Mouse (Mus musculus): ENCODE measurements around the gene Wnt7b. TPM values are rescaled to one million over a fixed set of nuclear protein-coding genes. Genes with fewer than 3 reads are reported as not detected.

Gene Wnt7b
- polyA plus RNA-seq, 1 experiment from 2014 or later, result 62.1 TPM

DNA sequence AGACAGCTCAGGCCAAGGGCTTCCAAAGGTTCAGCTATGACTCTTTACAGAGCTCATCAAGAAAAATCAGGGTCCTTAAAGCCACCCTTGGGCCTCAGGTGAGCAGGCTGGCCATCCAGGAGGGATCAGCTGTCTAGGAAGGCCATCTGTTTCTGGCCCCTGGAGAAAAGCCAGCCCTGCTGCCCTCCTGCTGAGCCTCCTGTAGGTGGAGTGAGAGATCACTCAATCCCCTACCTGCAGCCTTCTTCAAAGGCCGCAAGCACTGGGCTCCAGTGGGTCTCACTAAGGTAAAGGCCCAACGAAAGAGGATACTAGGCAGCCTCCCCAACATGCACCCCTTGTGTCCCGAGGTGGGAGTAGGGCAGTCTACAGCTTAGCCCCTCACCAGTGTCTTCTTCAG is 50.2 kb downstream of the Wnt7b start:
- WGBS, result 65% methylated on average over 3 of the region's 3 CpGs
- Histone ChIP-seq H3K4me1 (peaks cover 14% of the 10 kb centered on the region), H3K4me3 (no peak overlapping the region), H3K27ac (no peak overlapping the region), H3K27me3 (no peaks in the 10 kb centered on the region), H3K36me3 (no peaks in the 10 kb centered on the region), H3K9me3 (no peaks in the 10 kb centered on the region), H3K4me2 (no peak overlapping the region), H3K9ac (no peak overlapping the region)
- no peak for ATAC-seq (ENCODE audit: insufficient number of reproducible peaks, low FRiP score, low TSS enrichment, low read depth)

DNA sequence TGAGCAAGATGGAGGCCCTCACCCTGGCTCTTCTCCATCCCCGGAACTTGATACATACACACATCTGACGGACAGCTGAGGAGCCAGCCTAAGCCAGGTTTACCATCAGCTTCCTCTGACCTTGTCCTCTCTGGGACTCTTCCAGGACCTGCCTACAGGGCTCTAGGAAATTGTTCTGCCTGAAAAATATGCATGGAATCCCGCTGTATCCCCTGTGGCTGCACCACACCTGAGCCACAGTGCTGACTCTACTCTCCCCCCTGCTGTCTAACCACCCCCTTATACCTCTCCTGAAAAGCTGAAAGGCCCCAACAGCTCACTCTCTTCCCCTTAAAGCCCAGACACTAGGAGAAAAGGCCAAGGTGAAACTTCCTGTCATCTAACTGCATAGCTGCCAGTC is 52.4 kb downstream of the Wnt7b start:
- ATAC-seq (ENCODE audit: insufficient number of reproducible peaks, low FRiP score, low TSS enrichment, low read depth), result no peak

DNA sequence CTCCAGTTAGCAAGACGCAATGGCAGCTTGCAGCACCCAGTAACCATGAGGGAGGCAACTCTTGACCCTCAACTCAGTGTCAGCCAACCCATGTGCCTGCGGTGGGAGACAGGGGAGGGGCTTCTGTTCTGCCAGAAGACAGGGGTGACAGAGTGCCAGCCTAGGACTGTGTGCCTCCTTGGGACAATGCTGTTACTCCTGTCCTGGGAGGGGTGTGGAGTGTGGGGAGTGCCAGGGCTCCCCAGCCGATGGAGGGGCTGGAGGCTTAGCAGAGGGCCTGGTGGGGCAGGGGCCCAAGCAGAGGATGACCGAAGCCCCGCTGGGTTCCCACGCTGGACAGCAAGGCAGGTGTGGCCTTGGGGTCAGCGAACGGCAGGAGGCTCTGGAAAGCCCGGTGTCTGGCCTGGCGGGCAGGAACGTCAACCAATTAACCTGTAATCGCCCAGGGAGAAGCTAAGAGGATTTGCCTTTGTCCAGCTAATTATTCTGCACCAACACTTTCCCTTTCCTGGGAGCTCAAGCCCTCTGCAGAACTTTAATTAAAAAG is 57.8 kb downstream of the Wnt7b start:
- 34% methylated on average over 12 of the region's 12 CpGs for whole genome bisulfite sequencing

More for the DNA sequence above, 52.4 kb downstream of the Wnt7b start:
- H3K4me1 ChIP-seq, result peaks cover 11% of the 10 kb centered on the region
- no peak overlapping the region for H3K4me2 ChIP-seq
- H3K4me3 ChIP-seq, result no peak overlapping the region
- H3K27ac ChIP-seq, result no peak overlapping the region
- peaks cover 3% of the 10 kb centered on the region; the same call in 1 of the 2 replicates for H3K27me3 ChIP-seq
- 46% methylated on average over 3 of the region's 3 CpGs for WGBS
- no peak overlapping the region for H3K9ac ChIP-seq
- H3K36me3 ChIP-seq, result no peaks in the 10 kb centered on the region
- no peaks in the 10 kb centered on the region for H3K9me3 ChIP-seq

DNA sequence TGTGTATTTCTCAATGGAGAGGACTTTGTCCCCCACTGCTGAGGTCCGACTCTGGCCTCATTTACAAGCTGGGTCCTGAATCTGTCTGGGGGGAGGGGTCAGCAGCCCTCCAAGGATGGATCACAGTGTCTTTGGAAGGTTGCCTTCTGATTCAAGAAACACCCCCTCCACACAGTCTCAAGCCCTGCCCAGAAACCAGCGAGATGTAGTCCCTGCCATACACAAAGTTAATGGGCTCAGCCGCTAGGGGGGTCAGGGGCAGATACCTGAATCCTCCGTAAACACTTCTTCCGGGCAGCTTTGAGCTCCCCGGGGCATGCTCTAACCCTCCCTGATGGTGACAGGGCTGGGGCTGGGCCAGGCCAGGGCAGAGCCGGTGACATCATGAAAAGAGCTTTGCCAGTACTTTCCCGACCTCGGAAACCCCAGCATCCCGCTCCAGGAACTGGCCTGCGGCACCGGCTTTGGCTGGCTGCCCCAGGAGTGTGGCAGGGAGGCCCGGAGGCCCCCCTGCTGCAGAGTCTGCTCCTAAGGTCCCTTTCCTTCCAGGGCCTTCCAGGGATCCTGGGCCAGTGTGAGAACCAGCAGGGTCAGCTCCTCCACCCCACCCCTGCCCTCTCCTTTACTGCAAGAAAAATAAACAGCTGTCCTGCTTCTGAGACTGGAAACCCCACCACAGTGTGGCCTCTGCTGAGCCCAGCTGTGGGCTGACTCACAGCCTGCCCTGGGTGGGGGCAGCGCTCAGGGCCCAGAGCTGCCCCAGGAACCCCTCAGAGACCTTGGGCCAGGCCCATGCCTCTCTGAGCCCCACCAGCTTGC is 58.9 kb downstream of the Wnt7b start:
- Histone ChIP-seq H3K27ac (peak overlapping the region; percentile 60), H3K4me3 (peak overlapping the region; percentile 11; the same call in 1 of the 2 replicates), H3K27me3 (peaks cover 8% of the 10 kb centered on the region; the same call in 1 of the 2 replicates), H3K9ac (no peak overlapping the region), H3K4me2 (peak overlapping the region; percentile 37), H3K4me1 (peaks cover 27% of the 10 kb centered on the region), H3K9me3 (no peaks in the 10 kb centered on the region), H3K36me3 (no peaks in the 10 kb centered on the region)
- WGBS, result 6% methylated on average over 14 of the region's 14 CpGs
- peak; percentile 66 for ATAC-seq (ENCODE audit: insufficient number of reproducible peaks, low FRiP score, low TSS enrichment, low read depth)

More for the DNA sequence above, 57.8 kb downstream of the Wnt7b start:
- Histone ChIP-seq H3K4me2 (no peak overlapping the region), H3K4me1 (peaks cover 19% of the 10 kb centered on the region), H3K36me3 (no peaks in the 10 kb centered on the region), H3K9ac (no peak overlapping the region), H3K27me3 (peaks cover 8% of the 10 kb centered on the region; the same call in 1 of the 2 replicates), H3K4me3 (no peak overlapping the region), H3K27ac (no peak overlapping the region), H3K9me3 (no peaks in the 10 kb centered on the region)
- ATAC-seq (ENCODE audit: insufficient number of reproducible peaks, low FRiP score, low TSS enrichment, low read depth), result no peak

DNA sequence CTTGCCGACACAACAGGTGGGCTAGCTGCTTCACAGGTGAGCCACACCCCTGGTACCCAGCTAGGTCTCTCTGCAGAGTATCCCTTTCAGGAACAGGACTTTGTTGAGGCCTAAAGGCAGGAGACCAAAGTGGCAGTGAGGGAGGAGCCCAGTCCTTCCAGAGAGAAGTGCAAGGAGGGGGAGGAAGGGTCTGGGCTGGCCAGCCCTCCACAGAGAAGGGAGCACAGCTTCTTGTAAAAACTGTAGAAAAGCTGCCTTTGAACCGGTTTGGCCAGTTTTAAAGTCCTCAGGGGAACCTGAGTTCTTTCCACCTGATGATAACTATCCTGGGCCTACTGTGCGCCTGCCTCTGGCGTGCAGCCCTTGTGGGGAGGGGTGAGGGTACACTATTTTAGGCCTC is 62.8 kb downstream of the Wnt7b start:
- no peak for ATAC-seq (ENCODE audit: insufficient number of reproducible peaks, low FRiP score, low TSS enrichment, low read depth)
- H3K9ac ChIP-seq, result no peak overlapping the region
- no peaks in the 10 kb centered on the region for H3K9me3 ChIP-seq
- H3K4me3 ChIP-seq, result no peak overlapping the region
- H3K27me3 ChIP-seq, result 0 out of 2 replicates have a peak, but pooled peaks cover 4% of the 10 kb centered on the region
- no peak overlapping the region for H3K4me2 ChIP-seq
- WGBS, result 48% methylated on average over 4 of the region's 4 CpGs
- peaks cover 27% of the 10 kb centered on the region for H3K4me1 ChIP-seq
- H3K36me3 ChIP-seq, result no peaks in the 10 kb centered on the region
- H3K27ac ChIP-seq, result no peak overlapping the region

DNA sequence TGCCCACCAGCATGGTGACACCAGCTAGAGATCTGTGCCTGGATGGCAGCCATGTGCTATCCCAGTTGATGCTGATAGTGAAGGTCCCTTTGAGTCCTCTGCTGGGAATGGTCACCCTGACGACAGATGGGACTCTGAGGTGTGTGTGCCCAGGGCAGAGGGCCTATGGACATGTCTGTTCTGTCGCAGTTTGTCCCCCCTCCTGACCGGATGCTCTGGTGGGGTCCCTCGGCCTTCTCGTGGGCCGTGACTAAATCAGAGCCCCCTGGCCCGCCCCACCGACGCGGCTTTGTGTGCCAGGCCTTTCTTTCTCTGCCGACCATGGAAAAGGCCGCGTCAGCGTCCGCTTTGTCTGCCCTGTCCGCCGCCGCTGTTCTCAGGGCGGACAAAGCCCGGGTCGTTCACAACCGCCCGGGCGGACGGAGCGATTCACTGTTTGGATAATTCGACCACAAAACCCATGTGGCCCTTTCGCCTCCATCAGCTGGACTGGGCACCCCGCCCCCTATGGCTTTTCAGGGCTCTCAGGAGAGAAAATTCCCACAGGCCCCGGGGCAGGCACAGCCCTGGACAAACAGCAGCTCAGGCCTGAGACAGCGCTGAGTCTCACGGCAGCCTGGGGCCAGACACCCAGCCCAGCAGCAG is 74.8 kb downstream of the Wnt7b start:
- peaks cover 17% of the 10 kb centered on the region for H3K4me1 ChIP-seq
- WGBS, result 85% methylated on average over 32 of the region's 32 CpGs
- no peaks in the 10 kb centered on the region for H3K36me3 ChIP-seq
- H3K4me2 ChIP-seq, result no peak overlapping the region
- no peak overlapping the region for H3K4me3 ChIP-seq
- no peak for ATAC-seq (ENCODE audit: insufficient number of reproducible peaks, low FRiP score, low TSS enrichment, low read depth)
- H3K27ac ChIP-seq, result no peak overlapping the region
- no peak overlapping the region for H3K9ac ChIP-seq
- H3K27me3 ChIP-seq, result no peaks in the 10 kb centered on the region
- no peaks in the 10 kb centered on the region for H3K9me3 ChIP-seq

DNA sequence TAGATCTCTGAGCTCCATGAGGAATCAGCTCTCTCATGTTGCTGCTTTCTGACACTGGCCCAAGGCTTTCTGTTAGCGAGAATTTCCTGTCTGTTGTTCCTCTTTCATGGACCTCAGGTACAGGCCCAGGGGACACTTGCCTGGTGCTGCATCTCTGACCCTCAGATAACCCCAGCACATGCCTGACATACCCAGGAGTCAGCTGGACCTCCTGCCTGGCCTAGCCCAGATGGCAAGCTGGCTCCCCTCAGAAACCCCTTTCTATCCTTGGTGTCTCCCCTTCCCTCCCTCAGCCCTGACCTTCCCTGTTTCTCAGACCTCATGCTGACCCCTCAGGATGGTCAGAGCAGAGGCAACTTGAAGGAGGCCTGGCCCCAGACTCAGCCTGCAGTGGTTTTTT is 75.6 kb downstream of the Wnt7b start:
- ATAC-seq (ENCODE audit: insufficient number of reproducible peaks, low FRiP score, low TSS enrichment, low read depth), result no peak
- Histone ChIP-seq H3K27me3 (no peaks in the 10 kb centered on the region), H3K27ac (no peak overlapping the region), H3K36me3 (no peaks in the 10 kb centered on the region), H3K4me2 (no peak overlapping the region), H3K9me3 (no peaks in the 10 kb centered on the region), H3K9ac (no peak overlapping the region), H3K4me3 (no peak overlapping the region), H3K4me1 (peaks cover 17% of the 10 kb centered on the region)
- 35% methylated on average over 1 of the region's 1 CpGs for WGBS

DNA sequence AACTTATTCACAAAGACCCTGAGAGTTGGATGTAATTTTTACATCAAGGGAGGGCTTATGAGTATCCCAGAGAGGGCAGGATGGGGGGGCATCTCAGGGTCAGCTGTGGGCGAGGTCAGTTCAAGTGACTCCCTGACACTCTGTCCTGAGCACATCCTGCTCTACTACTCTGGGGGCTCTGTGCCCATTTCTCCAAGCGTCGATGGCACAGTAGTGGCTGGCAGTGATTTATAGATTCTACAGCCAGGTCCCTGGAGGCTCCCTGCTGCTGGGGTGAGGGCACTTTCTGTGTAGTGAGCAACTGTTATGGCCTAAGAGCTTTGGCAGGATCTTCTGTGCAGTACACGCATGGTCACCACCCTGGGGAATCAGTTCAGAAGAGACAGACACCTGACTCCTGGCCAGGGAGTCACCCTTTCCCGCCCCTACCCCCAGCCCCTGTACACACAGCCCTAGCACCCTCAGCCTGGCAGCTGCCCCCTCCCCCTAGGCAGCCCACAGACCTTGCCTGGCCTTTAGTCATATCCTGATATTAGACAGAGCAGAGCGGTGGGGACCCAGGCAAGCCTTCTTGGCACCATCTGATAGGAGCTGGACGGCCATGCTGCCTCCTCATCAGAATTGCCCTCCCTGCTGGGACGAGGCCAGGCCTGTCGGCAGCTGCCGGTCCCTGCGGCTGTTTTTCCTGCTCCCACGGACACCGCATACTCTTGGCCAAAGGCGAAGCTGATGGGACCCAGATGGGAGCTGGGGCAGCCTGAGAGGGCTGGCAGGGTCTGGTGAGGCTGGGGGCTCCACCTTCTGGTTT is 77.0 kb downstream of the Wnt7b start:
- peak; percentile 30; the same call in 1 of the 2 replicates for ATAC-seq (ENCODE audit: insufficient number of reproducible peaks, low FRiP score, low TSS enrichment, low read depth)
- WGBS, result 31% methylated on average over 14 of the region's 14 CpGs
- Histone ChIP-seq H3K27ac (no peak overlapping the region), H3K4me2 (0 out of 2 replicates have a peak overlapping the region, but pooled peaks have one; percentile 7), H3K36me3 (no peaks in the 10 kb centered on the region), H3K4me3 (no peak overlapping the region), H3K9me3 (no peaks in the 10 kb centered on the region), H3K9ac (no peak overlapping the region), H3K4me1 (peaks cover 17% of the 10 kb centered on the region), H3K27me3 (no peaks in the 10 kb centered on the region)

DNA sequence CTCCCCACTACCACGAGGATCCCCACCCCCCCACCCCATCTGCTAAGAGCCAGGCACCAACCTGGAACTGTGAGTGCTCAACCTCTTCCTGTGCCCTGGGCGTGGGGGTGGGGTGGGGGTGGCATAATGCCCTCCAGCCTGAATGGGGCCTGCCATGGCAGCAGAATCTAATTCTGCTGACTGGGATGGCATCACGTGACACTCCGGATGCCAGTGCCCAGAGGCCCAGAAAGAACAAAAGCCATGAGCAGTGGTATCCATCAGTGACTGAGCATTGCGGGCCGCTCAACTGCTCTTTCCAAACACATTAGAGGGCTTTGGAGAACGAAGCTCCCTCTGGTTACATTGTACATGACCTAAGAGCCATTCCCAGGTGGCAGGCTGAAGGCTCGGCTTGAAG is 79.1 kb downstream of the Wnt7b start, which contains the start of gene 7530416G11Rik:
7530416G11Rik (minus strand) TSS at position 101 of the 400 bp plus-strand sequence.
- Histone ChIP-seq H3K9me3 (no peaks in the 10 kb centered on the region), H3K4me3 (no peak within 1 kb of the TSS), H3K4me2 (no peak within 1 kb of the TSS), H3K36me3 (no peaks in the 10 kb centered on the region), H3K27ac (no peak within 1 kb of the TSS), H3K4me1 (peaks cover 17% of the 10 kb centered on the region), H3K27me3 (peaks cover 3% of the 10 kb centered on the region; the same call in 1 of the 2 replicates), H3K9ac (no peak within 1 kb of the TSS)
- no peak for ATAC-seq (ENCODE audit: insufficient number of reproducible peaks, low FRiP score, low TSS enrichment, low read depth)
- WGBS, result 86% methylated on average over 8 of the region's 8 CpGs

DNA sequence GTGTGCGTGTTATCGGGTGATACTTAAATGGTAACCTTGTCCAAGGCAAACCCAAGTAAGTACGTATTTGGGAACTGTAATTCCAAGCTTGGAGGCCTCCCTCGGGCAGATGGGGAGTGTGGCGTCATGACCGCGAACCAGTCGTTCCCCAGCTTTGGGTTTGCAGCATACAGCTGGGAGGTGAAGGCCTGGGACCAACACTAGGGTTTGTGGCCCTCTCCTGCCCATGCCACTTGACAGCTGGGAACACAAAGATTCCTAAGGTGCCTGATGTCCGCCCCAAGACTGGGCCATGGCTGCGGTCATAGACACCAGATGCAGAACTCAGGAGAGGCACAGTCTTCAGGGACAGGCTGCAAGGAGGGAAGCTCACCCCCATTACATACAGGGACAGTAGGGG is 82.0 kb downstream of the Wnt7b start:
- Histone ChIP-seq H3K9me3 (no peaks in the 10 kb centered on the region), H3K4me3 (no peak overlapping the region), H3K9ac (no peak overlapping the region), H3K36me3 (no peaks in the 10 kb centered on the region), H3K4me1 (peaks cover 3% of the 10 kb centered on the region), H3K4me2 (no peak overlapping the region), H3K27ac (no peak overlapping the region), H3K27me3 (peaks cover 18% of the 10 kb centered on the region)
- no peak for ATAC-seq (ENCODE audit: insufficient number of reproducible peaks, low FRiP score, low TSS enrichment, low read depth)
- WGBS, result 79% methylated on average over 10 of the region's 10 CpGs

DNA sequence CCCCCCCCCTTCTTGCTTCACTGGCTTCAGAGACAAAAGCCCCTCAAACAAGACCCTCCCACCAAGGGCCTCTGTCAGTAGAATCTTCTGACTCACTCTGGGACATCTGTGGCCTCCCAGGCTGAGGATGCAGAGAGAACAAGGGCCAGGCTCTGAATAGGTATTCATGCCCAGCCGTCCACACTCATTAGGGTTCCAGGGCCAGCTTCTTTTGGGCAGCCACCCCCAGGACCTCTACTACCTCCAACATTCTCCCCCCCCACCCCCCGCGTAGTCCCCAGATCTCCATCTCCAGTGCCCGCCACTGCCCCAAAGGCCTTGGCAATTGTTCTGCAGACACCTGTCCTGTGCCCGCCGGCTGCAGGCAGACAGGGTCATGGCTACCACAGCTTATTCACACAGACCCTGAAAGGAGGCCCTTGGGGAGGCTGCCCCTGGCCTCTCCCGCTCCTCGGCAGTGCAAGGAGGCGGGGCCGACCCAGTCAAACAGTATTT is 84.2 kb downstream of the Wnt7b start:
- no peak for ATAC-seq (ENCODE audit: insufficient number of reproducible peaks, low FRiP score, low TSS enrichment, low read depth)
- Histone ChIP-seq H3K4me2 (no peak overlapping the region), H3K4me1 (peaks cover 10% of the 10 kb centered on the region; the same call in 1 of the 2 replicates), H3K4me3 (no peak overlapping the region), H3K27ac (no peak overlapping the region), H3K27me3 (peaks cover 18% of the 10 kb centered on the region), H3K9me3 (no peaks in the 10 kb centered on the region), H3K36me3 (no peaks in the 10 kb centered on the region), H3K9ac (no peak overlapping the region)
- WGBS, result 57% methylated on average over 10 of the region's 10 CpGs

Measured in limb, embryonic 15.5 days (tissue).